Mouse (Mus musculus) limb, embryonic 10.5 days (tissue): ENCODE measurements around the gene Gsc2. TPM values are rescaled to one million over a fixed set of nuclear protein-coding genes. Genes with fewer than 3 reads are reported as not detected.
"Not testable (repeated sequence)": the region's sequence is repeated elsewhere in the genome, so short reads cannot be mapped to it uniquely, and the experiment has no call there.

Experiments
- DNase-seq: peaks from one replicate; pipeline ENCODE4 v3.0.0-alpha.2; 2017; ENCODE audit warnings: low spot score
- H3K27ac ChIP-seq: fragments of 300-500 bp; sonication (generic); 2 replicates; pipeline ENCODE4 v1.5.1; 2016; ENCODE audit warnings: mild to moderate bottlenecking
- H3K27me3 ChIP-seq: fragments of 300-500 bp; sonication (generic); 2 replicates; pipeline ENCODE4 v1.6.1; 2016; ENCODE audit warnings: low read depth, mild to moderate bottlenecking; ENCODE audit not compliant: poor library complexity, severe bottlenecking
- H3K36me3 ChIP-seq: fragments of 300-500 bp; sonication (generic); 2 replicates; pipeline ENCODE4 v1.6.1; 2016; ENCODE audit warnings: mild to moderate bottlenecking, moderate library complexity
- H3K4me1 ChIP-seq: fragments of 300-500 bp; sonication (generic); 2 replicates; pipeline ENCODE4 v1.6.1; 2016
- H3K4me3 ChIP-seq: fragments of 300-500 bp; sonication (generic); 2 replicates; pipeline ENCODE4 v1.5.1; 2016; ENCODE audit warnings: mild to moderate bottlenecking, moderate library complexity
- H3K9me3 ChIP-seq: fragments of 300-500 bp; sonication (generic); replicated peaks from 2 replicates; pipeline ENCODE4 v1.6.1; 2016; ENCODE audit warnings: mild to moderate bottlenecking
- WGBS: fragments of 180-500 bp; shearing (Covaris S2); methylation state at CpG from one replicate; pipeline ENCODE4 v1.1.7; 2016; 5-methylcytosine and 5-hydroxymethylcytosine counted together
- polyA plus RNA-seq: library from polyadenylated mRNA; unstranded; fragments of >200 nt; fragmentation: Nextera tagmentation; extraction: Ambion mirVana; gene quantifications from 2 replicates; pipeline ENCODE4 v1.2.1, GENCODE M21; 2016

Gsc2 gene
- polyA plus RNA-seq, result 0.13 TPM in 1 of 2 replicates, not detected in the other

DNA sequence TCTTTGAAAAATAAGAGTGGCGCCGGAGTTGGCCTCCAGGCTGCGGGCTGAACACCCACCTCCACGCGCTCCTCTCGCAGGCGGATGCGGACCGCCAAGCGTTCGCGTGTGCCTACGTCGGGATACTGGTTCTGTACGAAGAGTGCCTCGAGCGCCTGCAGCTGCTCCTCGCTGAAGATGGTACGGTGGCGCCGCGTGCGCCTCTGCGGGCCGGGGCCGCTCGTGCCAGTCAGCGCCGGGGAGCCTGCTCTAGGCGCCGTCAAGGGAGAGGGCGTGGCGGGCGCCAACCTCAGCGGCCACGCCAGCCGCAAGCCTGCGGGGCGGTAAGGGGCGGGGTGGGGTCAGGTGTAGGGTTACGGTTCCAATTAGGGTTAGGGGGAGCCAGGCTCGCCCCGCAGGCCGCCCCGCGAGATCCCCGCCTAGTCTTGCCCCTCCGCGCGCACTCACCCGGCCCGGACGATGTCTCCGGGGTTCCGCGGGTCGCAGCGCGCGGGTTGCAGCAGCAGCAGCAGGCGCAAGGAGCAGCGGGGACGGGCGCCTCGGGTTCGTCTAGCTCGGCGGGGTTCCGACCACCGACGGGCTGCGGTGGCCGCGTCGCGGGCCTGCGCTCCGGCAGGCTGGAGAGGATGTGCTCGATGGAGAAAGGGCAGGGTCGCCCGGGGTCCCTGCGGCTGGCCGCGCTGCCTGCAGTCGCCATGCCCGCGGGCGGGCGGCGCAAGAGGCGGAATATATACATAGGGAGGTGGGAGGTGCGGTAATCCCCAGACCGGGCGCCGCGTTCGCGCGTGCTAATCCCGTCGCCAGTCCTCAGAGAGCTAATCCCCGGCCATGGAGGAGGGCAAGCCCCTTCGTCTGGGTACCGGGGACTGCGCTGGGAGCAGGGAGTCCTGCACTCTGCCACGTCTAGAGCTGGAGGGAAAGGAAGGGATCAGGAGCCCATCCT is at the start of gene Gsc2:
Gsc2 (minus strand) TSS at position 753 of the 943 bp plus-strand sequence.
- WGBS, result under 1% methylated on average over 90 of the region's 106 CpGs
- DNase-seq, result peak; percentile 65
- H3K27ac ChIP-seq, result peak within 1 kb of the TSS; percentile 57
- no peaks in the 10 kb centered on the region for H3K9me3 ChIP-seq
- peaks cover 79% of the 10 kb centered on the region for H3K27me3 ChIP-seq
- no peaks in the 10 kb centered on the region for H3K36me3 ChIP-seq
- peak within 1 kb of the TSS; percentile 52 for H3K4me3 ChIP-seq
- H3K4me1 ChIP-seq, result peaks cover 21% of the 10 kb centered on the region

DNA sequence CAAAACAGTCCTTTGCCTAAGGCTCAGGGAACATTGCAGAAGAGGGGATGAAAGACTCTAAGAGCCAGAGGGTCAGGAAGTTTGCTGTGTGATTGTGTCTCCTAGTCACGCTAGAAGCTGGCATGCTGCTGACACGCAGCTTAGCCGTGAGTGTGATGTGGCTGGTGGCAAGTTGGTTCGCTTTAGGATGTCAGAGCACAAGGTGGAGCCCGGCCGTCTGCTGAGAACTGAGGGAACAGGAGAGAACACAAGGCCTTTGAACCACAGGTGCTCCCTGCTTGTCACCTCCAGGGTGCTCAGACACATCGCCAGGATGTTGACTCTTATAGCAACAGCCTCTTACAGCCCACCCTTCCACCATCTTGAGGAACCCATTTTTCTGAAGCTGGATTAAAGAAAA is 47.2 kb upstream of the Gsc2 start:
- Histone ChIP-seq H3K4me3 (no peak overlapping the region), H3K4me1 (no peaks in the 10 kb centered on the region), H3K9me3 (no peaks in the 10 kb centered on the region), H3K27me3 (no peaks in the 10 kb centered on the region), H3K36me3 (no peaks in the 10 kb centered on the region), H3K27ac (no peak overlapping the region)
- no peak for DNase-seq
- WGBS, result 77% methylated on average over 7 of the region's 7 CpGs

GRCm38 (mm10) chr16:17956052-17956638 is 41.3 kb upstream of the Gsc2 start:
- H3K9me3 ChIP-seq, DNase-seq, H3K36me3 ChIP-seq, H3K4me3 ChIP-seq, H3K27me3 ChIP-seq, H3K4me1 ChIP-seq, H3K27ac ChIP-seq: not testable (repeated sequence)
- WGBS, result 97% methylated on average over 17 of the region's 17 CpGs

DNA sequence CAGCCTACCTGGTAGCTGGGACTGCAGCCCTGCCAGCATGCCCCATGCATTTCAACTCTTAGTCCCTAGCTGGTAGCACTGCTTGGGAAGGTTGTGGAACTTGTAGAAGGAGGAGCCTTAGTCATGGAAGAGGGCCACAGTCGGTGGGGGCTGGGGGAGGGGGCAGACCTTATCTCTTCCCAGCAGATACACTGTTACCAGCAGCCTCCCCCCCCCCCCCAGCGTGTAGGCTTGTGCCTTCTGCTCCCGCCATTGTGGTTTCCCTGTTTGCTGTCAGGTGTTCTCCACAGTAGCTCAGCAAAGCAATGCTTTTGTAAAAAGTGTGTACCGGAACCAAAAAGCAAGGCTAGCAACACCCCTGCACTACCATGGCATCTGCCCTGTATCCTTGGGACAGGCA is 36.8 kb upstream of the Gsc2 start:
- Histone ChIP-seq H3K4me3 (no peak overlapping the region), H3K4me1 (no peaks in the 10 kb centered on the region), H3K9me3 (no peaks in the 10 kb centered on the region), H3K27me3 (no peaks in the 10 kb centered on the region), H3K27ac (no peak overlapping the region), H3K36me3 (no peaks in the 10 kb centered on the region)
- no peak for DNase-seq
- WGBS, result 86% methylated on average over 4 of the region's 4 CpGs

- WGBS, result 78% methylated on average over 4 of the region's 4 CpGs
Observed at GRCm38 (mm10) chr16:17950068-17950467, 35.2 kb upstream of the Gsc2 start.

GRCm38 (mm10) chr16:17949421-17949877 is 34.6 kb upstream of the Gsc2 start:
- H3K4me1 ChIP-seq, result no peaks in the 10 kb centered on the region
- 45% methylated on average over 2 of the region's 2 CpGs for WGBS
- H3K27ac ChIP-seq, result no peak overlapping the region
- no peak for DNase-seq
- H3K9me3 ChIP-seq, result no peaks in the 10 kb centered on the region
- no peaks in the 10 kb centered on the region for H3K27me3 ChIP-seq
- H3K36me3 ChIP-seq, result no peaks in the 10 kb centered on the region
- H3K4me3 ChIP-seq, result no peak overlapping the region

More at GRCm38 (mm10) chr16:17950068-17950467, 35.2 kb upstream of the Gsc2 start:
- no peak overlapping the region for H3K4me3 ChIP-seq
- H3K36me3 ChIP-seq, result no peaks in the 10 kb centered on the region
- H3K27ac ChIP-seq, result no peak overlapping the region
- H3K9me3 ChIP-seq, result no peaks in the 10 kb centered on the region
- H3K4me1 ChIP-seq, result no peaks in the 10 kb centered on the region
- H3K27me3 ChIP-seq, result no peaks in the 10 kb centered on the region
- DNase-seq, result no peak

DNA sequence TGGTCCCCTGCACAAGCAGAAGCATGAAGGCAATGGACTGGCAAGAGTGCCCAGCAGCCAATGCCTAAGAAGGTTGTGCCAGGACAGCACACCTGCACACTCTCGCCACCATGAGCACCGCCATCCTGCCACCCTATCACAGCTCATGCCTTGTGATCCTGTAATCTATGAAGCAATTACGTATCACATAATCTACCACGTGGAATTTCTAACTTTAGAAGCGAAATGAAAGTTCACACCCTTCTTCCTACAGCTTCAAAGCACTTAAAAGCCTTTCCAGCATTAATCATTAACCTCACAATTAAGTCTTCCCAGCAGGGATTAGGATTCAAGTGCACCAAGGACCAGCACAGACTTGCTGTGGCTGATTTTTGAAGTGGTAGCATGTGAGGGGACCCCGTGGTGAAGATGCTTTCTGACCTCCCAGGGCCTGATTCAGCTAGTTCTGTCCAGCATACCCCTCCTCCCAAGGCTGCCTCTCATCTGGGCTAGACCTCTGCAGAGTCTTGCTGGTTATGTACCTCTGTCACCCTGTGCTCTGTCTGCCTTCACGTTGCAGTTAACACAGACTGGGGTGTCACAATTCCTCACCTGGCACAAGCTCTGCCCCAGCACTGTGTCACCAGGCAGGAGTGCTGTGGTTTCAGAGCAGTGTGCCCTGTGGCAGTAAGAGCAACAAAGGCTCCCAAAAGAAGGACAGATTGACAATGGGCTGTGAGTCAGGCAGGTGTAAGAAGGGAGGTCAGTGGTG is 30.4 kb upstream of the Gsc2 start:
- DNase-seq, result no peak
- Histone ChIP-seq H3K9me3 (no peaks in the 10 kb centered on the region), H3K36me3 (no peaks in the 10 kb centered on the region), H3K27ac (no peak overlapping the region), H3K4me3 (no peak overlapping the region), H3K27me3 (no peaks in the 10 kb centered on the region), H3K4me1 (no peaks in the 10 kb centered on the region)
- WGBS, result 63% methylated on average over 7 of the region's 7 CpGs

GRCm38 (mm10) chr16:17943466-17943865 is 28.6 kb upstream of the Gsc2 start:
- Histone ChIP-seq H3K36me3 (no peaks in the 10 kb centered on the region), H3K27me3 (no peaks in the 10 kb centered on the region), H3K4me1 (0 out of 2 replicates have a peak, but pooled peaks cover 2% of the 10 kb centered on the region), H3K27ac (no peak overlapping the region), H3K4me3 (no peak overlapping the region), H3K9me3 (no peaks in the 10 kb centered on the region)
- 71% methylated on average over 8 of the region's 8 CpGs for WGBS
- no peak for DNase-seq

- Histone ChIP-seq H3K27me3 (peaks cover 15% of the 10 kb centered on the region), H3K4me1 (0 out of 2 replicates have a peak, but pooled peaks cover 2% of the 10 kb centered on the region), H3K9me3 (no peaks in the 10 kb centered on the region), H3K4me3 (no peak overlapping the region), H3K36me3 (no peaks in the 10 kb centered on the region), H3K27ac (no peak overlapping the region)
- WGBS, result 75% methylated on average over 9 of the region's 9 CpGs
- DNase-seq, result no peak
Observed at GRCm38 (mm10) chr16:17939255-17939751, 24.4 kb upstream of the Gsc2 start.

- 0 out of 2 replicates have a peak, but pooled peaks cover 2% of the 10 kb centered on the region for H3K4me1 ChIP-seq
- 10% methylated on average over 7 of the region's 7 CpGs for WGBS
Observed at GRCm38 (mm10) chr16:17938821-17939220, 24.0 kb upstream of the Gsc2 start.

GRCm38 (mm10) chr16:17938187-17938586 is 23.3 kb upstream of the Gsc2 start:
- H3K4me1 ChIP-seq, result 0 out of 2 replicates have a peak, but pooled peaks cover 2% of the 10 kb centered on the region
- peaks cover 15% of the 10 kb centered on the region for H3K27me3 ChIP-seq
- H3K4me3 ChIP-seq, result no peak overlapping the region
- no peak for DNase-seq
- no peak overlapping the region for H3K27ac ChIP-seq
- no peaks in the 10 kb centered on the region for H3K9me3 ChIP-seq
- 81% methylated on average over 7 of the region's 7 CpGs for WGBS
- H3K36me3 ChIP-seq, result no peaks in the 10 kb centered on the region

More at GRCm38 (mm10) chr16:17938821-17939220, 24.0 kb upstream of the Gsc2 start:
- no peaks in the 10 kb centered on the region for H3K36me3 ChIP-seq
- H3K27me3 ChIP-seq, result peaks cover 15% of the 10 kb centered on the region
- no peaks in the 10 kb centered on the region for H3K9me3 ChIP-seq
- H3K4me3 ChIP-seq, result no peak overlapping the region
- DNase-seq, result peak; percentile 73
- H3K27ac ChIP-seq, result no peak overlapping the region

DNA sequence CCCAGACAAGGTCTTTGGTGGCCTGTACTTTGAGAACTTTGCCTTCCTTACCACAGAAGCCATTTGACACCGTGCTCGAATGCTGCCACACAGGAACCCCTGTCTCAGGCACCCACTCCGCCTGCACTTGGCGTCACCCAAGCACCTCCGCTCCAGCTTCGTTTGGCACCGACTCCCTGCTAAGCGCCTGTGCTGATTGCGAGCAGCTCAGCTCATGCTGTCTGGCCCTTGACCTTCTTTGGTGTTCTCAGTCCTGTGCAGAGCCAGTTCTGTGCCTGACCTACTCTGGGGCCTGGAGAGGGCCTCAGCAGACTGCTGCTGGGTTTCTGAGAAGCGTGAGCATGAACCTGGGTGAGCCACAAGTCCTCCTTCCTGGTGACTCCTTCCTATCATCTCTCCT is 21.9 kb upstream of the Gsc2 start:
- no peaks in the 10 kb centered on the region for H3K9me3 ChIP-seq
- WGBS, result 83% methylated on average over 10 of the region's 10 CpGs
- no peaks in the 10 kb centered on the region for H3K36me3 ChIP-seq
- H3K4me1 ChIP-seq, result 0 out of 2 replicates have a peak, but pooled peaks cover 2% of the 10 kb centered on the region
- H3K27me3 ChIP-seq, result peaks cover 15% of the 10 kb centered on the region
- no peak for DNase-seq
- H3K27ac ChIP-seq, result no peak overlapping the region
- H3K4me3 ChIP-seq, result no peak overlapping the region
